Mouse (Mus musculus): Measurements from ENCODE around the gene Gphn.

Gene Gphn

DNA sequence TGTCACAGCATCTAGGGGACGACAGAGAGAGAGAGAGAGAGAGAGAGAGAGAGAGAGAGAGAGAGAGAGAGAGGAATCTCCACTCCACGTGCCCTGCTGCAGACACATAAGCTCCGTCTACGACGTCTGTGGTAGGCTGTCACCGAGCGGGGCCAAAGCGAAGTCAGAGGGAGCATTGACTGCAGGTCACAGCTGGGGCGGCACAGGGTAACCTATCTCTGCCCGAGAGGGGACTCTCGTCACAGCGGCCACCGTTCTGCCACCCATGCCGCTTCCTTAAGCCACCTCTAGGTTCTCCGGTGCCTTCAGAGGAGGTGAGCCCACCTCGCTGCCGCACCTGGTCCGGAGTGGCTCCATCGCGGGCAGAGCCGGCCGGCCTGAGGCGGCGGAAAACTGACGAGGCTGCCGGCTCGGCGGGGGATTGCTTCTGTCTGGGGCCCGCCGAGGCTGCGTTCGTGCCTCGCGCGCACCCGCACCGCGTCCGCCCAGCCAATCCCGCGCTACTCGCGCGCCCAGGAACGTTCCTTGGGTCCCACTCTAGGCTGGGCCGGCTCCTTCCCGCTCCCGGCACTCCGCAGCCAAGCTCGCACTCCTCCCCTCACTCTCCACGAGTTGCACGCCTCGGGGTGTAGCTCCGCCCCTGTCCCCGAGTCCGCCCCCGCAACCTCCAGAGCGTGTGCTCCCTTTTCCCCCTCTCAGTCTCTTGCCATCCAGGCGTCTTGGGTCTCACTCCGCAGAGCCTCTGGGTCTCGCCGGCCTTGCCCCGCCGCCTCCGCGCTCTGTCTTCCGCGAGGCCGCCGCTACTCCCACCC is at the start of gene Gphn:
TSS of gene Gphn (plus strand) at position 673 of the 812 bp plus-strand sequence.
- peak; percentile 84 for DNase-seq (ENCODE audit: low read depth, low spot score)

DNA sequence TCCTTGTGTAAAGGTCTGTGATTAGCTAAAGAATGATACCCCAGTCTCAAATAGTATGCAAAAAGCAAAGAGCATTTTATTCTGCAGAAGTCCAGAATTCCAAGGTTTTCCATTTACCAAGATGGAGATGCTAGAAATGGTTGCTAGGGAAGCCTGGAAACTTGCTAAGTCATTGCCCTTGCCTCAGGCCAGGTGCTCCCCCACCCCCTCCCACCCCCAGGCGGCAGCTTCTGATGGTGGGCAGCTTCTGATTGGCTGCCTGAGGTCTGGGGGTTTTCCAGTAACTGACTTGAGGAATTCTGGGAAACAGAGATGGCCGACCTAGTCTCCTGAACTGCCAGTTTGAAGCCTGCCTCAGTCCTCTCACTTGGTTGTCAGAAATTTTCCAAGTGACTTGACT is 44.7 kb upstream of the Gphn start:
- DNase-seq (ENCODE audit: low read depth, low spot score): peak; percentile 34

DNA sequence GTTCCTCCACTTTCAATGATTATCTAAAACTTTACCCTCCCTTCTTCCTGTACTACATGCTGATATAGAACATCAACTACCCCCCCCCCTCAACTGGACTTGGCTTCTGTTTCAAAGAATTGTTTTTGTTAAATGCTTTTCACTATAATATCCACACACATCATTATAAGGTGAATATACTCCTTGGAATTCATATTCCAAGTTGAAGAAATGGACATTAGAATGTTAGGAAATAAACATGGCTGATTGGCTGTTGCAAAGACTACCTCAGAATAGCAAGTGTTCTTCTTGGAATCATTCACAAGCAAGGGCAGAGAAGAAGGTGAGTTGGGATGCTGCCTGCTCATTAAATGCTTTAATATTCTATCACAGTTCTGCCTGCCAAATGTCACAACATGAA is 32.2 kb upstream of the Gphn start, which contains the start of gene Gm6657:
TSS of gene Gm6657 (plus strand) at position 301 of the 400 bp plus-strand sequence.
- no peak for DNase-seq (ENCODE audit: low read depth, low spot score)

DNA sequence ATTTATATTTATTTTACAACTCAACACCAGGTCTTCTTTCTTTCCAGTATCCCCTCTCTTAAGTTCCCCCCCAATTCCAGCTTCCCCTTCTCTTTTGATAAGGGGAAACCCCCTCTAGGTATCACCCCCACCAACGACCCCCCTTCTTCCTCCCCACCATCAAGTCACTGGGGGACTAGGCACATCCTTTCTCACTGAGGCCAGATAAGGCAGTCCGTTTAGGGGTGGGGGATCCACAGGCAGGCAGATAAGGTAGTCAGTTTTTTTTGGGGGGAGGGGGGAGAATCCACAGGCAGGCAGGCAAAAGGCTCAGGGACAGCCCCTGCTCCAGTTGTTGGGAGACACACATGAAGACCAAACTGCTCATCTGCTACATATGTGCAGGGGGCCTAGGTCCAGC is 30.8 kb upstream of the Gphn start:
- no peak for DNase-seq (ENCODE audit: low read depth, low spot score)

DNA sequence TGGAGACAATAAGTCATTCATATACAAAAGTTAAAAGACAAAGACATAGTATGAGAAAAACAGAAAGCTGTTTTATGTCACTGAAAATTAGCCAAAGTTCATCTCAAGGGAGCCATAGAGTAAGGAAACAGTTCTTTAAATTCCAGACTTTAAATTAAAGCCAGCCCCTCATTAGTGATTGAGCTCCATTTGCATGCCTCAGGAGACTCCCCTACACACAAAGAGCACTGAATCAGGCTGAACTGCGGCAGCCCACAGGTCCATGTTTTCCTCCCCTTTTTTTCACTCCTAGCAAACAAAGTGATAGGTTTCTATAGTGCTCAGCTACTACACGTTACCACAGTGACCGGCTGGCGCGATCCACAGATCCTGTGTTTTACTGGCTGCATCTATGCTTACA is 22.5 kb upstream of the Gphn start:
- DNase-seq (ENCODE audit: low read depth, low spot score): no peak

DNA sequence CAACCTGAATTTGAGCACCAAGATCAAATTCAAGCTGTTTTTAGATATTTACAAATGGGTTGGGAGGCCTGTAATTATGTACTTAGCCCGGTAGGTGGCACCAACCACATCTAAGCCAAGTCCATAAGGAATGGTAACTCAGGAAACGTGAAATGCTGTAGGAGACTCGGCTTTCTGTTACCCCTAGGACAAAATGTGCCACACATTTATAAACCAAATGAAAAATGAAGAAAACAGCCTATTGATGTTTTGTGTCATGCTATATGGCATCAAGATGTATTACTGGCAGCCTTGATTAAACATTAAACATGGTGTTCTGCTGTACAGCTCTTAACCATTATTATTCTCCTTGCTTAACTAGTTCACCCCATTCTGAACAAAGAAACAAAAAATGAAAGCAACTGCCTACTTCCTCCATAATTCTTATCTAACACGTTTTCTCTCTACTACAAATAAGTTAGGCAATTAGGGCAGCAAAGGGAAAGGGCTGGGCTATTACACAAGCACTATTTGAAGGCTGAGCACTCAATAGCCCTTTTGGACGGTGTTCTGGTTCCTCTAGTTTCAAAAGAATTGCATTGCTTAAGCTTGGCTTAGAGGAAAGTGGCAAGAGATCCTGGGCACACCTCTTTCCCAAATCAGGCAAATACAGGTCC is 20.1 kb upstream of the Gphn start:
- DNase-seq (ENCODE audit: low read depth, low spot score): no peak

DNA sequence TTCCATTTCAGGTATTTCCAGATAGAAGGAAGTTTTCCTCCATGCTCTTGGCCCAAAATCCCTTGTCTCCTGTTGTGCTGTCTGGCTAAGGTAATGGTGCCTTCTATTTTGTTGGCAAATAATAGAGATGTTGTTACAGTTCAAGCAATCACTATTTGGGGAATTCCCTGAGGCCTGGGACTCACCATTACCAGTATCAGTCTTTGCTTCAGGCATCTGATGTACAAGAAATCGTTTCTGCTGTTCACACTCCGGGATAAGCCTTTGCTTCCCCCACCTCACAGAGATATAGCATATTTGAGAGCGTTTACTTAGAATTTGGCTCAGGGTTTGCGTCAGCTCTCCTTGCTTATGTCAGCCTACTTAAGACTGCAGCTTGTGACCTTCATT is 19.6 kb upstream of the Gphn start:
- DNase-seq (ENCODE audit: low read depth, low spot score): no peak

DNA sequence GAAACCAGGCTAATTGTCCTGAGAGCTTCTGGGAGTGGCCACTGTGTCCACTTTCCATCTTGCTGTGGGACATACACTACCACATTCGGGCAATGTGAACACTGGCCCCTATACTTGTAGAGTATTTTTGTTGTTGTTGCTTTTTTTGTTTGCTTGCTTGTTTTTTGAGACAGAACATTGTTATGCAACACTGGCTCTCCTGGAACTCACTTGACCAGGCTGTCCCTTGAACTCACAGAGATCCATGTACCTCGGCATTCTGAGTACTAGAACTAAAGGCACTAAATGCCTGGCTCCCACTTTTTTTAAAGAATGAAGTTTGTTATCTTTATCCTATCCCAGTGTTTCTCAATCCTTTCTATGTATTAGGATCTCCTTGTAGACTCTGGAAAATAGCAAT is 16.3 kb upstream of the Gphn start:
- no peak for DNase-seq (ENCODE audit: low read depth, low spot score)

DNA sequence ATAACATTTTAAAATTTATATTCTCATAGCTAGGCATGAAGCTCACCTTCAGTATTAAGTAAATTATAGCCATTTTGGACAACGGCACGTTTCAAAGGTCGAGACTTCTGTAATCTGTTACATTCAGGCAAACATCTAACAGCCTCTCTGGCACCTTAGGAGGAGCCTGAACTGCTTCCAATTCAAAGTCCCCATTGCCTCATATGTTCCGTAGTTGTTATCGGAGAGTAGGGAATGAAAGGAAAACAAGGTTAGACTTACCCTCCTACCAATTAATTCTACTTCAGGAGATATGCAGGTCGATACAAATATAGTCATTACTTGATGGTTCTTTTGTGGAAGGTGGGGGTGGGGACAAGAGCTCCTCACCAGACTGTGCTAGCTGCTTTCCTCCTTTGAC is 10.7 kb upstream of the Gphn start:
- no peak for DNase-seq (ENCODE audit: low read depth, low spot score)

DNA sequence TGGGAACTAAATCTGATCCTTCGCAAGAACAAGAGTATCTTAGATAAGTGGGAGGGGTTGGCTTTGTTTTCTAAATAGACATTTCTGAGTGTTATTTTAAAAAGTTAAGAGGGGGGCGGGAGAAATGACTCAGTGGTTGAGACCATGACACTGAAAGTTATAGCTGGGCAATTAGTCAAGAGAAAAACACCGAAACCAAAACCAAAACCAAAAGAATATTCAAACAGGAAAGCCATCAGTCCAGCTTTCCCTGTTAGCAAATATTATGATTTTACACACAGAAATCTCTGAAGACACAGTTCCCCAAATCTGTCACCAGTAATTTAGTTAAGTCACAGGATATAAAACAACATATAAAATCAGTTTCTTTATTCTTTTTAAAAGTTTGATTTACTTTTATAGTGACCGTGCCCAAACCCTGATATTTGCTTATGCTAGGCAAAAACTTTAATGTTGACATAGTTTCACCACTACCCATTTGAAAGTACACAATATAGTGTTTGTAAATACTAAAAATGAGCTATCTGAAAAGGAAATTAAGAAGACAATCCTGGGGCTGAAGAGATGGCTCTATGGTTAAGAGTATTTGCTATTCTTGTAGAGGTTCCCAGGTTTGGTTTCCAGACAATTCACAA is 6.9 kb upstream of the Gphn start:
- DNase-seq (ENCODE audit: low read depth, low spot score): no peak

DNA sequence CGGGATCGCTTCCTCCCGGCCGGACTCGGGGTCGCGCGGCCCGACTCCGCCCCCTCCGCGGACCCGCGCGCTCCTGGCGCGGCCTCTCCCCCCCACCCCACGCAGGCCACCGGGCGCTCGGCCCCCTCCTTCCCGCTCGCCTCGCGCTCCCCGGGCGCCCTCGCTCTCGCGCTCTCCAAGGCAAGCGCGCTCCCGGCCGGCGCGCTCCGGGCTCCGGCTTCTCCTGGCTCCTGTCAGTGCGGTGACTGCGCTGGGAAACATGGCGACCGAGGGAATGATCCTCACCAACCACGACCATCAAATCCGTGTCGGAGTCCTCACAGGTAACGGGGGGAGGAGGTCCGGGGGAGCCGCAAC is 318 bp downstream of the Gphn start:
- DNase-seq (ENCODE audit: low read depth, low spot score): peak; percentile 61

DNA sequence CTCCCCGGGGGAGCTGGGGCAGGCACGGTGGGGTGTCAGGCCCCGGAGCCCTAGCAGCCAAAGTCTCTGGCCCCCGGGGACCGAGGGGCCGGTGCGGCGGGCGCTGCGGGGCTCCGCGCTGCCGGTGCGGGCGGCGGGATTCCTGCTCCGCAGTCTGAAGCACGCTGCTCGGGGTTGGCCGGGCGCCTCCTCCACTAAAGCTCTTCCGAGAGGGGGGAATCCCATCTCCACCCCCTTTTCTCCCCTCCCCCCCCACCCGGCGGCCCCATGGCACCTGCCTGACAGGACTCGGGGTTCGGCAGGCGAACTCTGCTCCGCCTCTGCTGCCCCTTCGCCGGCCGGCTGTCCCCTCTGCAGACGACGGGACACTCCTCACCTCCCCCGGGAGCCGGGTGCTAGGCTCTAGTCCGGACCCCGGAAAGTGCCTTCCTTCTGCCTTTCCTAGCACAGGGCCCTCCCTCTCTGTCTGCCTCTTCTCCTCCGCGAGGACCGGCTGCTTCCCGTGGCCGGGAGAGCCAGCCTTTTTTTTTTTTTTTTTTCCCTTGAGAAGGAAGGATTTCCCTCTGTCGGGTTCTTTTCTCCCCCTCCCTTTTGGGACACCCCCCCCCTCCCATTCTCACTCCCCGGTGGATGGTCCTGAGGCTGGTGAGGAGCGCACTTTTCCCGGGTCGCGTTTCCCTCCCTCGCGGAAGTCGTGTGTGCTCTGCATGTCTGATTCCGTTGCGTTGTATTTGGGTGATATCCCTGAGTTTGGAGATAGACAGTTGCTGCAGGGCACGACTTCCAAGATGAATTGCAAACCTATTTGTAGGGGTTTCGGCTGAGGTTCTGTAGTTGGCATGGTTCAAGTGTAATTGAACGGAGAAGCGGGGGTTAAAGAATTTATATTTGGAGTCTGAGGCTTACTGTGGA is 1.1 kb downstream of the Gphn start:
- DNase-seq (ENCODE audit: low read depth, low spot score): peak; percentile 22

DNA sequence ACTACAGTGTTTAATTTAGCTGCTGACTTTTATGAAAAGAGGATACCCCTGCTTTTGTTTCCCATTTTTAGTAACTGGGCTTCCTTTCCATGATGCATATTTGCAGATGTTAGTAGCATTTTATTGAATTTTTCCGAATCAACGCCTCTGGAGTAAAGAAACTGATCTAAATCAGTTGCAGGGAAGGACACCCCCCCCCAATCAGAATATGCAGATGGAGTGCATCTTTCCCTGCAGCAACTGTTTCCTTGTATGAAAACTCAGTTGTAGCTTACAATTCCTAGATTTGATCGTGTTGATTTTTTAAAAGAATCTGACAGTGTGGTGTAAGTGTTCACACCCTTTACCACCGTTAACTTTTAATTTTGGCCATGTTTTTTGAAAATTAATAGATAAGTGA is 2.0 kb downstream of the Gphn start:
- no peak for DNase-seq (ENCODE audit: low read depth, low spot score)

DNA sequence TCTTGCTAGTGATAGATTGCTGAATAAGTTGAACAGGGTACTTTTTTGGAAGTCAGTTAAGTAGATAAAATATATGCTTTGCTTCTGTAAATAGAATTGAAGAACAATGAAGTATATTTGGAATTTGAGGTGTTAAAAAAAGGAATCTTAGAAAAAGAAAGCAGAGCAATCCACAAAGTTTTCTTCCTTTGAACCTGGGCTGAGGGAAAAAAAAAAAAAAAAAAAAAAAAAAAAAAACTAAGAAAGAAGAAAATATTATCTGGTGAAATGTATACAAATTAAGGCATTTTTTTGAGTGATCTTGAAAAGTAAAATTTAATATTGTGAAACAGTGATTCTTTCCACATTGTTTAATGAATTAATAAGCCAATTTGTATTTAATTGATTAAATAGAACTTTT is 6.4 kb downstream of the Gphn start:
- no peak for DNase-seq (ENCODE audit: low read depth, low spot score)

DNA sequence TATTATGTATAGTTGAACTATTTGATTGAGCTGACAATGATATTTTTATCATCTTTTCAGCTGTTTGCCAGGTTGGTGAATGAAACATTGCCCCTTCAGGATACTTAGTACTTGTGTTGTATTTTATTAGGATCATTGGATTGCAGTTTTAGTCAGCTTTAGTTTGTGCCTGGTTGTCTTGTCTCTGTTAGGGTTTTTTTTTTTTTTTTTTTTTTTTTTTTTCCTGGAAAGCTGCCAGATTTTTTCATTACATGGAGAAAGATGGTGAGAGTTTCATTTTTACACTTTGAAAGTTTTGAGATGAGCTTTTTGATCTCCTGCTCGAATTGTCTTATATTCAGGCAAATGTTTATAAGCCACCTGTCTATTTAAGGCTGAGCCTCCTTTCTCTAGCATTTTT is 22.2 kb downstream of the Gphn start:
- no peak for DNase-seq (ENCODE audit: low read depth, low spot score)

DNA sequence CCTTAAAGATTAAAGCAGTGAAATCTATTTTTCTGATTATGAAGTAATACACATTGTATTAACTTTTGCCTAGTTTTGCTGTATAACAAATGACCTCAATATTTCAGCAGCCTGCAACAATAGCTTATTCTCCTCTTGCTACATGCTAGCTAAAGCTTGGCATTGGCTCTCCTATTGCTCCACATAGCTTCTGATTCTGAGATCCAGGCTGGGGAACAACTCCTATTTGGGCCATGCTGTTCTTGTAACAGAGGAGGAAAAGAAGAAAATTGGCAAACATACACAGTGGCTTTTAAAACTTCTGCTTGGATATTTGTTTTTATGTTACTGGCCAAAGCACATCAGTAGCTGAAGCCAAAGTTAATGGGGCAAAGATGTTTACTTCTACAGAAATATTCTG is 23.0 kb downstream of the Gphn start:
- DNase-seq (ENCODE audit: low read depth, low spot score): no peak

DNA sequence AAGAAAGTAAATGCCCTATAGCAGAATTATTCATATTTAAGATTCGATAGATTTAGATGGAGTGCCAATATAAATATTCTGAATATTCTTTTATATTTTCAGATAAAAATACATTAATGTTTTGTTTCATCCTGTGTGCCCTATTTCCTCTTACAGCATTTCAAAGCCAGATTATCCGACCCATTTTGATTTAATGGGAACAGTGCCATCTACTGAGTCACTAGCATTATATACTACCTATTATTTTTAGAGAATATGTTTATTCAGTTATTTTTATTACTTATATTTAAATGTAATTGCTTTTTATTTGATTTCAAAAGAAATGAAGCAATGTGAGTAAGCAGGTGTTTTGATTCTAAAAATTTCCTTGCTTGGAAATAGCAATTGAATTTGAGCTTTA is 51.2 kb downstream of the Gphn start:
- no peak for DNase-seq (ENCODE audit: low read depth, low spot score)

DNA sequence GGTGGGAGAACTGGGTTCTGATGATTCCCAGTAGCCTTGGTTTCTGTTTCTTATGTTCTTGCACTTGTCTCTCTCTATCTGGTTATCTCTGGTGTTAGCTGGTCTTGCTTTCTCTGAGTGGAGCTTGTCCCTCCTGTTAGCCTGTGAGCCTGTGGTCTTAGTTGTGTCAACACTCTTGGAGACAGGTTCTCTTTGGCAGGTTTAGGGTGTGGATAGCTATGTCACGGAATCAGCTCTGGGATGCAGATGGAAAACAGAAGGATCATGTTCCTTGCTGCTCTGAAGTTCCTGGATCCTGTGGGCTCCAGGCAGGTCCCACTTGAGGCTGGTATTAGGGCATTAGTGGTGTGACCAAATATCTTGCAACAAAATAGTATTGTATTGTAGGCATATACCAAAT is 64.2 kb downstream of the Gphn start:
- DNase-seq (ENCODE audit: low read depth, low spot score): no peak

DNA sequence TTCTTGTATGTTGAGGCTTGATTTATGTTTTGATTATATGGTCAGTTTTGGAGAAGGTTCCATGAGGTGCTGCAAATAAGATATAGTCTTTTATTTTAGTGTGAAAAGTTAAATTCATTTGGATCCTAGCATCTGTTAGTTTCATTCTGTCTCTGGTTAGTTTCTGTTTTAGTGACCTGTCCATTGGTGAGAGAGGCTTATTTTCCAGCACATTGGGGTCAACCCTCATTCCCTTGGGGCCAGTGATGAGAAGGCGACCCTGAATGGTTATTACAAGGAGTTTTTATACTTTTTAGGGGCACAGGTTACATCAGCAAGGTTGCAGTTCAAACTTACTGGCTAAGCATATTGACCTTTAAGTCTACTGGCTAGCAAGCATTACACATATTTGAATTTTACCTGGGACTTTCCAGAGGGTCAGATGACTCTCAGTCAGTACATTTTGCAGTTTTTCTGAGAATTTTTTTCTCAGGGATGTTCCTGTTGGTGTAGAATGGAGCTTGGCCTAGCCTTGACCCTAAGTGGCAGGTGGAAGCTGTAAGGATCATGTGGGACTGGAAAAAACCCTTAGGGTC is 72.7 kb downstream of the Gphn start:
- no peak for DNase-seq (ENCODE audit: low read depth, low spot score)

DNA sequence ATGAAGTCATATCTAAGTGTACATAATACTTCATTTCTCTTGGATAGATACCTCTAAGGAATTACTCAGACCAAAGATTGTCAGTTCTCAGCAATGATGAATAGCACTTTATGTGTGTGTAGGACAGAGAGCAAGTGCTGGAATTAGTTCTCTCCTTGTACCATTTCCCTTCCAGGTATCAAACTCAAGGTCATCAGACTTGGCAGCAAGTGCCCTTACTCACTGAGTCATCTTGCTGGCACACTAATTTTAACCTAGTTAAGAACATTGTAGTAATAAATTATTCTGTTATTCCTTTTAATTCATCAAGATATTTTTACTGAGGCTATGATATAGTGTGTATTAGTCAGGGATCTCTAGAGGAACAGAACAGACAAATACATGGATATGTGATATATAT is 88.9 kb downstream of the Gphn start:
- no peak for DNase-seq (ENCODE audit: low read depth, low spot score)

DNA sequence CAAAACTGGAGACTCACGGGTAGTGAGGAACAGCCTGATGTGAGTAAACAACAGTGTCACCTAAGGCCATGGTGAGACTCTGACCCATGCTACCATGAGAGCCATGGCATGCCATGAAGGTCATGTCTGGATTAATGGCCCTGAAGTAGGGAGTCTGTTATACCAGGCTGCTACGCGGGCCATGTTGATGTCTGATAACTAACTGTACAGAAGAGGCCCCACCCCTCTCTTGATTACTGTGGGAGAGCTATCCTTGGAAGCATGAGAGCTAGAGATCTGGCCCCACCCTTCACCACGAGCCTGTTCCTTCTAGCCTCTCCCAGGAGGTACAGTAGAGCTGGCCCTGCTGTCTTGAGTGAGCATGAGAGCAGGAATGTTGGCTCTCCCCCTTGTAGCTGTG is 101.8 kb downstream of the Gphn start:
- DNase-seq (ENCODE audit: low read depth, low spot score): no peak

DNA sequence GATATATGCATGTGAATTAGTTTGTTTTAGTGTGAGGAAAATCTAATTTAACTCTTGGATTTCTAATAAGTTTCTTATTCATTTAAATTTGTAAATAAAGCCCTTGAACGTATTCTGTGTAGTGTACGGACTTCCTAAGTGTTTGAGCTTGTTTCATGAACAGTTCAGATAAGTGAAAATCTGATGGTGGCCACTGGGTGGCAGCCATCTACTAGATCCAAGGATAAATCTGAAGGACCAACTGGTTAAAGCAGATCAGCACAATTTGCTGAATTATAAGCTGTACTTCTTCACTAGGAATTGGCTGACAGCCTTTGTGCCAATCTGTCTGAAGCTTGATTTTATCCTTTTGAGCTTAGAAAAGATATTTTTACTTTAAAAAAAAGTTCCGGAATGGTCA is 105.9 kb downstream of the Gphn start:
- DNase-seq (ENCODE audit: low read depth, low spot score): peak; percentile 3
